Mouse (Mus musculus): ENCODE measurements around the gene Guca1a. TPM values are rescaled to one million over a fixed set of nuclear protein-coding genes. Genes with fewer than 3 reads are reported as not detected.
"Not testable (repeated sequence)": the region's sequence is repeated elsewhere in the genome, so short reads cannot be mapped to it uniquely, and the experiment has no call there.

The Guca1a gene
- total RNA-seq (2015; ENCODE audit: low replicate concordance) (not detected in 2 replicates), total RNA-seq (2017; ENCODE audit: low replicate concordance) (not detected in 2 replicates)

GRCm38 (mm10) chr17:47400451-47400850, at the start of gene Guca1a:
TSS of gene Guca1a (minus strand) at chr17:47400584.
- no peak for ATAC-seq (replicated peaks; ENCODE audit: low FRiP score, poor library complexity, severe bottlenecking)

GRCm38 (mm10) chr17:47449432-47449831, 49.0 kb upstream of the Guca1a start:
- no peak for ATAC-seq (replicated peaks; ENCODE audit: low FRiP score, poor library complexity, severe bottlenecking)

- no peak for ATAC-seq (replicated peaks; ENCODE audit: low FRiP score, poor library complexity, severe bottlenecking)
Observed at GRCm38 (mm10) chr17:47448523-47449372, 48.4 kb upstream of the Guca1a start.

GRCm38 (mm10) chr17:47446561-47446960, 46.2 kb upstream of the Guca1a start:
- ATAC-seq (replicated peaks; ENCODE audit: low FRiP score, poor library complexity, severe bottlenecking), result no peak

- ATAC-seq (replicated peaks; ENCODE audit: low FRiP score, poor library complexity, severe bottlenecking), result no peak
Observed at GRCm38 (mm10) chr17:47446025-47446424, 45.6 kb upstream of the Guca1a start.

GRCm38 (mm10) chr17:47445518-47445917, 45.1 kb upstream of the Guca1a start:
- ATAC-seq (replicated peaks; ENCODE audit: low FRiP score, poor library complexity, severe bottlenecking), result no peak

- no peak for ATAC-seq (replicated peaks; ENCODE audit: low FRiP score, poor library complexity, severe bottlenecking)
Observed at GRCm38 (mm10) chr17:47444113-47444512, 43.7 kb upstream of the Guca1a start.

GRCm38 (mm10) chr17:47442271-47442670, 41.9 kb upstream of the Guca1a start:
- no peak for ATAC-seq (replicated peaks; ENCODE audit: low FRiP score, poor library complexity, severe bottlenecking)

- no peak for ATAC-seq (replicated peaks; ENCODE audit: low FRiP score, poor library complexity, severe bottlenecking)
Observed at GRCm38 (mm10) chr17:47441296-47442051, 41.1 kb upstream of the Guca1a start.

GRCm38 (mm10) chr17:47440359-47440890, 40.0 kb upstream of the Guca1a start:
- no peak for ATAC-seq (replicated peaks; ENCODE audit: low FRiP score, poor library complexity, severe bottlenecking)

GRCm38 (mm10) chr17:47439396-47440028, 39.1 kb upstream of the Guca1a start:
- no peak for ATAC-seq (replicated peaks; ENCODE audit: low FRiP score, poor library complexity, severe bottlenecking)

GRCm38 (mm10) chr17:47438611-47439010, 38.2 kb upstream of the Guca1a start:
- no peak for ATAC-seq (replicated peaks; ENCODE audit: low FRiP score, poor library complexity, severe bottlenecking)

- no peak for ATAC-seq (replicated peaks; ENCODE audit: low FRiP score, poor library complexity, severe bottlenecking)
Observed at GRCm38 (mm10) chr17:47436907-47437547, 36.6 kb upstream of the Guca1a start, which contains the start of gene 1700001C19Rik. TSS of gene 1700001C19Rik (minus strand) at chr17:47437376.

GRCm38 (mm10) chr17:47436156-47436906, 35.9 kb upstream of the Guca1a start, which contains the start of gene AI661453:
TSS of gene AI661453 (plus strand) at chr17:47436615.
- no peak for ATAC-seq (replicated peaks; ENCODE audit: low FRiP score, poor library complexity, severe bottlenecking)

GRCm38 (mm10) chr17:47430815-47431214, 30.4 kb upstream of the Guca1a start:
- ATAC-seq (replicated peaks; ENCODE audit: low FRiP score, poor library complexity, severe bottlenecking), result no peak

- ATAC-seq (replicated peaks; ENCODE audit: low FRiP score, poor library complexity, severe bottlenecking), result no peak
Observed at GRCm38 (mm10) chr17:47428831-47429304, 28.5 kb upstream of the Guca1a start.

GRCm38 (mm10) chr17:47427316-47427715, 26.9 kb upstream of the Guca1a start:
- ATAC-seq (replicated peaks; ENCODE audit: low FRiP score, poor library complexity, severe bottlenecking), result no peak

- no peak for ATAC-seq (replicated peaks; ENCODE audit: low FRiP score, poor library complexity, severe bottlenecking)
Observed at GRCm38 (mm10) chr17:47424186-47424585, 23.8 kb upstream of the Guca1a start.

GRCm38 (mm10) chr17:47422616-47423015, 22.2 kb upstream of the Guca1a start:
- not testable (repeated sequence) for ATAC-seq (replicated peaks; ENCODE audit: low FRiP score, poor library complexity, severe bottlenecking)

All from erythroblast, adult 5-6 weeks (primary cell).